Mouse (Mus musculus): Measurements from ENCODE around the gene Med13l.

Gene Med13l

DNA sequence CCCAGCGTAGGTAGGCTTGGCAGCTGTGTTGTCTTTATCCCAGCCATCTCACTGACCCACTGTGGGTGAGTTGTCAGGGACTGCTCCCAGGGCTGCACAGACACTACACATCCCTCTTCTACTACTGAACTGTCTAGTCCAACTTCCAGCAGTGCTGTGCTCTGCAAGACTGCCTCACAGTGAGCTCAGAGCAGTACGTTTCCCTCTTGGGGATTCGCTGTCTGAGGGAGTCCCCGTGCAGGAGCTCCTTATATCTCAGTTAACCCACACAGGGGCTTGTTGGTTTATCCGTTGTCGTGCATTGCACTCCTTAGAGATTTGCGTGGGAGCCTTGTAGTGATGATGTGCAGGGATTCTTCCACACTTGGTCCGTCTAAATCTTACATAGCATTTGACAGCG is 144.5 kb downstream of the Med13l start:
- no peak for DNase-seq

DNA sequence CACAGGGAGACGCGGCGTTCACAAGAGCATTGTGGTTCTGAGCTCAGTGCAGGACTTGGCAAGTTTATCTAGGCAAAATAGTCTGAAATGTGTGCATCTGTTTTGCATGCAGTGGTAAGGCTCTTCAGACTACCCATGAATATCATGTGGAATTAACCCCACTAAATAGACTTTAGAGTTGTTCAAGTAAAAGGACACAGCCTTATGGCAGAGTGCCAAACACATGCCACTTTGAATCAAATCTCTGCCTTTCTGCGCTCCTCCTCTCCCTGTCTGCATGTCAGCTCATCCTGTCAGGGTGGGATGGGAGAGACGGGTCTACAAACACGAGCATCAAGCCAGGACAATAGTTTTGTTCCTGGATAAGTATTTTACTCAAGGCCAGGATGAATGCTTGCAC is 145.5 kb downstream of the Med13l start:
- no peak for DNase-seq

DNA sequence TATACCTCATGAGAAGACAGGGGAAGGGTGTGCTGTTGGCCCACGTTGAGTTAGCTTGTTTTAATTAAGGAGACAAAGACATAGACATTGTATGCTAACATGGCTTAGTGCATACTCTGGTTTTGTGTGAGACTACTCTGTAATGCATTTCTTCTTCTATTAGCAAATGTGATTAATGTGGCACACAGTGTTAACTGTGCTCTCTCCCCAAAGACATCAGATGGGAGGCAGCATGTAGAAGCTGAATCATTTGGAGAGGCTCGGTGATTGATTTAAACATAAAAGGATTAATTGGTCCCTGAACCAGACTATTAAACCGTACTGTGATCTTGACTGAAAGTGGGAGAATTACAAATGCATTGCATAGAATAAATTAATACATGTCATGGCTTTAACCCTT is 145.9 kb downstream of the Med13l start:
- no peak for DNase-seq

DNA sequence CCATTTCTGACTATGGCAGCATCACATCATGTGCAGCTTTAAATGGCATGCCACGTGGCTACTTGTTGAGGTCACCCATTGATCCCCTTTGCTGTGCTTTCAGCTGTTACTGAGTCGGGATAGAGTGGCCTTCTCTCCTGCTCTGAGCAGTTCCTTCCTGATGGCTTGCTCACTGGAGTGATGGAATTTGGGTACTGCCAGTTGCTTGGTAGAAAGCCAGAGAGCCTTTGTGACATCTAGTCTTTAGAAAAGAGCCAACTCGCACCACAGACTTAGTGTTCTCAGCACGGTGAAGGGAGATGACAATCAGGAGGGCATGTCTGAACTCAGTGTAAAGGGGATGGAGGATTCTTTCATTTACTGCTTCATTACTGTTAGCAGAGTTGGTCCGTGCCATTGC is 147.0 kb downstream of the Med13l start:
- DNase-seq: no peak

DNA sequence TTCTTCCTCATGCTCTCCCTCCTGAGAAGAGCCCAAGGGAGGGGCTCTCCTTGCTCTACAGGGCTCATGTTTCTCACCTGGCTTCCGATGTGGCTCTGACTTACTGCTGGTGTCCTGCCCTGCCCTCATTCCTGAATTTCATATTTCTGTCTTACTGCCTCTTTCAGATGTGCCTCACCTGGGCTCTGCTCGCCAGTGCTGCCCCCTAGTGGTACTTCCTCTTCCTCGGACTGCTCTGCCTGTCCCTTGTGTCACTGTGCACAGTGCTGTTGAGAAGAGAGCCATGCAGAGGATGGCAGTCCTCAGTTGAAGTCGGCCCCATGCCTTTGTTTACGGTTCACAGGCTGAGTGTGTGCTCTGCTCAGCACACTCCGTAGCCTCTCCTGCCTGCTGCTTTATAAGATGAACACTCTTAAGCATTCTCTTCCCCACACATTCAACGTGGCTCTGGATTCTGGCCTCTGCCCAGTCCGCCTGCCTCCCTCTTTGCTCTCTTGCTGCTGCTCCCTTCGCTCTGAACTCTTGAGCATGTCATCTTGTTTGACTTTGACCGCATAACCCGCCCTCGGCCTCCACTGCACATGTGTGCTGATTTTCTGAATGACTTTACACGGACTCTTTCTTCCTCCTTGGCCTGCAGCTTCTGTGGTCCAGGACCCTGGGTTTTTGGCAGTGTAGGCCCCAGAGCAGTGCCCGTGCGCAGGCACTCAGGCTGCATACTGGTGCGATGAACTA is 147.9 kb downstream of the Med13l start:
- DNase-seq: peak; percentile 86

DNA sequence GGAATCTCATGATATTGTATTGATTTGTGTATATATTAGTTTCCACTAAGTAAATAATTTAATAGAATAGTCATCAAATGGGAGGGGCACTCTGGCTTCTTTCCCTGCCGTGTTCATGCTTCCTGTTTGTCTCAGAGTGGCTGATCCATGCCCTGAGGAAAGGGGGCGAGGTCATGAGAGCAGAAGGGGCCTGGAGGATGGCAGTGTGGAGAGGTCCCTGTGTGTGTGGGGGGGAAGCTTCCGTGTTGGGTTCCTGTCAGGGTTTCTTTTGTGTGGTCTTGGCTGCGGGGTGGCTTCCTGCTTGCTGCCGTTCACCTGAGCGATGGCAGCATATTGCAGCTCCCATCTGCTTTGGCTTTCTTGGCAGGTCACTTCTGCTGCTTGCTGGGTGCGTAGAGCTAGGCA is 149.4 kb downstream of the Med13l start:
- DNase-seq: peak; percentile 78

DNA sequence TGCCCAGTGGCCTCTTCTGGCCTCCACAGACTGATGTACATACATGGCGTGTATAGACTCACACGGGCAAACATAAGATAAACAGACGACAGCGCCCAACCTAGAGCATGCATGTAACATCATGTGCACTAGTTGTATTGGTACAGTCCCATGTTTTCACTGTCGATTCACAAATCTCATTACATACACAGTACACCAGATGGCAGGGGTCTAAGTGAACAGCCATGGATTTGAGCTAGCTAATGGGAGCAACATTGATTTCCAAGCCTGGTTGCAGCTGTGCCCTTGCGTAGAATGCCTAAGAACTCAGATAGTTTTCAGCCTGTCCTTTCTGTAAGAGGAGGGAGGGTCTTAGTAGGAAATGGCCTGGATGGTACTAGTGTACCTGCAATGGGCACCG is 155.0 kb downstream of the Med13l start:
- no peak for DNase-seq

DNA sequence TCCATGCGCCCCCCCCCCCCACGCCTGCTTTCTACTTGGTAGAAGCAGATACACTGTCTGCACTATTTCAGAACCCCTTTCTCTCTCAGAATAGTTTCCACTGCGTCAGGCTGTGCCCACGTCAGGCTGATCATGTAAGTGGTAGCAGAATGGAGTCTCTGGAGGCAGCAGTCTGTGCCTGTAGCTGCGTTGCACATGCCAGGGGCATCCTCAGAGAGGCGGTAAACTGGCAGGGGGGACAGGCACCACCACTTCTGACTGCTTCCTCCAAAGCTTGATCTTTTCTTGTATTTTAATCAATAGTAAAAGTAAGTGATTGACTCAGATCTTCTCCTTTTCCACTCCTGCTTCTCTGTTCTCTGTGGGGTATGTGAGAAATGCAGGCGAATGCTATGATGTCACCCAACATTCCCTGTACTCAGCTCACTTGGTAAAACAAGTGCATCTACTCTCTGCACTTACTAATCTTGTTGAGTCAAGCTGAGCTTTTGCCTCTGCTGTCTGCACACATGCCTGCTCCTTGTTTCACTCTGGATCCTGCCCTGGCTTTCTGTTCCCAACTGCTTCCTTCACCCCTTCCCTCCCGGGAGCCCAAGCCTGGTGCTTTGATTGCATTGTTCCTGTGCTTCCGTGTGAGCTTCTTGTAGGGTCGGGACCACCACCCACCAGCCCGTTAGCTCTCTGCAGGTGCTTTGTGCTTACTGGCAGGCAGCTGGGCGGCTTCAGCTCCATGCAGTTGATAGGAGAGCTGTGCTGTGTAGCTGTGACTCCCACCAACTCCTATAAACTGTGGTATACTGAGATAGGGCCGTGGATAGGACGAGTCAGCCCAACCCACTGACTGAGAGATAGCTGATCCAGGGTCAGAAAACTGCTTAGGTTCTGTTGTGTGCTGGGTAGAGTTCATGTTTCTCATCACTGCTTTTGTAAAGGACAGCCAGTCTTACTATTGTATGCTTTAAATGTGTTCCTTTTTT is 156.1 kb downstream of the Med13l start:
- no peak for DNase-seq

DNA sequence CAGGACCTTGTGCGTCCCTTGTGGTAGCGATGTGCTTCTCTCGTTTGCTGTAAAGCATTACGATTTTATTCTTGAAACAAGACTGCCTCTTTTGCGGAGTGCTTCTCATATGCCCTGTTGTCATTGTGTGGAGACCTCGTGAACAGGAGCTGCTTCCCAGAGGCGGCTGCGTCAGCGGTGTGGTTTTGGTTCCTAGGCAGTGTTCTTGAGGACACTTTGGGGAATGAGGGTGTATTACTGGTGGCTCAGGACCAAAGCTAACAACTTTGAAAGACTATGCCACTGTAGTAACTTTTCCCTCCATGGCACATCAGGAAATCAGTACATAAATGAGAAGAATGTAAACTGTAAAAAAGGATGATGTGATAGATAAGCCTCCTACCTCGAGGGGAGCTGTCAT is 157.0 kb downstream of the Med13l start:
- DNase-seq: peak; percentile 52

DNA sequence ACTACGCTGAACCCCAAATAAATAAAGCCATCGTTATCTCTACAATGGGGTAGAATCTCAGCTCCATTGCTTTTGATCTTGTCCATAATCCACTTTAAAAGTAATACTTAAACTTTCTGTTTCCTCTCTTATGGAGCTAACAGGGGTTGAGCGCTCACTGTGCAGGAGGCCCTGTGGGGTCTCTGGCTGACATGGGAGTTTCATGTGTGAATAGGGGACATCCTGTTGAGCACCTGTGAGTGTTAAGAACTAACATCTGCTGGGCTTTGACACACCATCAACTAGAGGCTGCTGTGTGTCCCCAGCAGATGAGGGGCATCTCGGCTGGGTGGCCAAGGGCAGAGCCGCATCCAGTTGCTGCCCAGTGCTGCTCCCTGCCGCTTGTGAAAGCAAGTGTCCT is 157.6 kb downstream of the Med13l start:
- DNase-seq: no peak

DNA sequence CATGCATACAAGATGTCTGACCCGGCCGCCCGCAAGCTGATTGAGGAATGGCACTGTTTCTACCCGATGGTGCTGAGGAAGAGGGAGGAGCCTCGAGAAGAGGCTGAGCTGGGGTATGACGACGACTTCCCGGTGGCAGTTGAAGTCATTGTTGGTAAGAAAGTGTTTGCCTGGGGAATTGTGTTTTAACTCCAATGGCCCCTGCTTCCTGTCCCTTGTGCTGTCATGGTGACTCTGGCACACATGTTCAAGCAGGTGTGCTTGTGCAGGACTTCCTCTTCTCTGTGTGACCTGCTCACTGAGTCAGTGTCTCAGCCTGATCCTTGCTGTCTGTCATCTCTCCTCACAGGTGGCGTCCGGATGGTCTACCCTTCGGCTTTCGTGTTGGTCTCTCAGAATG is 160.9 kb downstream of the Med13l start:
- no peak for DNase-seq

DNA sequence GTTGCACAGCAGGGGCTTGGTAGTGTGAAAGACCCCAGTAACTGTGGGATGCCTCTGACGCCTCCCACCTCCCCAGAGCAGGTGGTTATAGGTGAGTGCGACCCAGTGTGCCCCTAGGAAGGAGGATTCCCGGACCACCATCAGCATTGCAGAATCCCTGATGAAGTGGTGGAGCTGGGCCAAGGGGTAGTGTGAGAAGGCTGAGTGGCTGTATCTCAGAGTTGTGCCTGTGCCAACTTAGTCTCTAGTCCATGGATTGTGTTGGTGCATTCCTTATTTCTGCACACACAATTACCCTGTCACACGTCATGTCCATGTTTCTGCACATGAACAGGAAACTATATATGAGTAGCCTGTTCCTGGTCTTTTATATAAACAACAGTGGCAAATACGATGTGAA is 161.4 kb downstream of the Med13l start:
- DNase-seq: no peak

DNA sequence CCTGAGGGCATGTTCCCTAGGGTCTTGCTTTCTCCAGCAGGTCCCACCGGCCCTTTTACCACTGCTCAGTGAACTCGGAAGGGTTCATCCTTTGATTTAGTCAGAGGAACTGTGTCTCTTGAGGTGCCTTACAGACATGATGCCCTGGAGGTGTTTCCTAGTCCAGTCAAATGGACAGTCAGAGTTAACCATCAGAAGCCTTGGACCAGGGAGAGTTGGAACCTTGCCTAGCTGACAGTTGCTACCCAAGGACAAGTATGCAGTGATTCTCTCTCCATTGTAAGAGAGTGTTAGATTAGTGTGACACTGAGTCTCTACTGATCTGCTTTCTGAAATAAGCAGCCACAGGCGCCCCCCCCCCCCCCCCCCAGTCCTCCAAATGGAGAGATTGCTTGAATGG is 162.0 kb downstream of the Med13l start:
- DNase-seq: no peak

DNA sequence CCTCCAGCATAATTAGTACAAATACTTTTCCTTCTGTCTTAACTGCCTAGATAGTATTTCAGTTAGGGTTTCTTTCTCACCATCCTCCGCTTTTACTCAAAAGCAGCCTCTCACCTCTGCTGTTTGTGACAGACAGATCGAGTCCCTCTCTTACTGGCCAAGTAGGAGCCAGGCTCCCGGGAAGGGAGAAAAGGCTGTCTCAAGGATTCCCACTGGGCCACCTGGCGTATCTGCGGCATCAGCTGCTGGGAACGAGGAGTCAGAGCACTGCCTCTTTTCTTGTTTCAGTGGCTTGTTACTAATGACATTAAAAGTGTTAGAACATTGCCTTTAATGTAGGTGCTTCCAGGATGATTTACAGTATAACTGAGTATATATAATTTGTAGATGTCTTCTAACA is 164.9 kb downstream of the Med13l start:
- DNase-seq: no peak

DNA sequence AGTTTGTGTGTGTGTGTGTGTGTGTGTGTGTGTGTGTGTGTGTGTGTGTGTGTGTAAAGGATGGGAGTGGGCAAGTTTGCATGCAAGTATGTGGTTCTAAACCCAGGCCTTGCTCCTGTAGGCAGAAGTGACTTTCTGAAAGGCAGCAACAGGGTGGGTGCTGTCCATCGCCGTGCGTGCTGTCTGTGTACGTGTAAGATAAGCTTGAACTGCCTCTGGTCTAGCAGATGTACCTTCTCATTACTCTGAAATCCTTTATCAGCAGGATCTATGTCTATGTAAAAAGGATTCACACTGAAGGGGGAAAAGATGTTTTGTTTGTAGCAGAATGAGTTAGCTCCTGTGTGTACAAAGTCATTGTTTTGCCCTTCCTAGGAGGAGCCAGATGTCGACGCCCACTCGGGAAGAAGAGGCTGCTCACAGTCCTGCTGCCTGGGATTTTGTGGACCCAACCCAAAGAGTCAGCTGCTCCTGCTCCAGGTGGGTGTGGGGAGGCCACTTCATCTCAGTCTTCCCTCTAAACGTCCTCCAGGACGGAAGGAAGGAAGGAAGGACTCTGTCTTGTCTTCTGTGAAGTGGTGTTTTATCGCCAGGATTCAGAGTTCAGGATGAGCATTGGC is 165.5 kb downstream of the Med13l start:
- peak; percentile 56 for DNase-seq

DNA sequence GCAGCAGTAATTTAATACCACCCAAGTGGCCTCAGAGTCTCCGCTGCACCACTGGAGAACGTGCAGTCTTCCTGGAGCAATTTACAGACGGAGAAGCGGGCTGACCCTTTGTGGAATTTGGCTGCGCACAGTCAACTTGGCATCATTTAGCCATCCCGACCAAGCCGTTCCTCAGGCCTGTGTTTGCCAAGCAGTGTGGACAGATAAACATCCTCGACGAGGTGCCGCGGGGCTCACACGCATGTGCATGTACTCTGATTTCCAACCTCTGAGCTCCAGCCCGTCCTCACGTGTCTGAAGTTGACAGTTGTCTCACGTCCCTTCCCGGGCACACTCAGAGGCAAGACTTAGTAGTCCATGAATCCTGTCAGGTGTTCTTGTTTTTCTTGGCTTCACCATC is 166.9 kb downstream of the Med13l start:
- DNase-seq: no peak

DNA sequence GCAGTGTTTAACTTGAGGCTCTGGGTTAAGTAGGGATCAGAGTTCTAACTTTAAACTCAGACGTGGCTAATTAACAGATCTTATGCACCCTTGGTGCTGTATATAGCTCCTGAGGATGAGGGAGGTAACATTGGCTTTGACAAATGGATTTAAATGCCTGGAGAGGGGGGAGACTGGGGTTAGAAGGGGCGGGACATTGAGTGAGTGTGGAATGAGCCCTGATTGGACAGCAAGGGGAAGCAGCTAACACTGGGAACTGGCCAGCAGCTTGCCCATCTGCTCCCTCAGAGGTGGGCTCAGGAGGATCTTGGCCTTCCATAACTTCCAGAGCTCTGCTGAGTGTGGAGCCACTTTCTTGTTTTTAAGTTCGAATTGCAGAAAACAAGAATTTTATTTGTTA is 171.7 kb downstream of the Med13l start:
- no peak for DNase-seq

DNA sequence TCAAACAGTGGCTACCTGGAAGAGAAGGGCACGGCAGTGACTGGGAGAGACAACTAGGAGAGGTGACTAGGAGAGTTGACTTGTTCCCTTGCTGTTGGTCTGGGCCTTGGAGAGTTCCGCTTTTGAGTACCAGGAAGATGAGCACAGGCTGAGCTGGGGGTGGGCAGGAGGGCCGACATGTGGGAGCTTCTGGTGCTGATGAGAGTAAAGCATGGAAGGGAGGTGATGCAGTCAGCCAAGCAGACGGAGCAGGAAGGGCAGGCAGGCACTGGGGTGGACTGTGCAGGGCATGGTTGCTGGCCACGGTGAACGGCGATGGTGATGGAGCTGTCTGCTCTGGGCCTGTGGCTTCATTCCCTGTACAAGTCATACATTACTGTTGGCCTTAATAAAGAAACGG is 172.2 kb downstream of the Med13l start:
- DNase-seq: no peak

DNA sequence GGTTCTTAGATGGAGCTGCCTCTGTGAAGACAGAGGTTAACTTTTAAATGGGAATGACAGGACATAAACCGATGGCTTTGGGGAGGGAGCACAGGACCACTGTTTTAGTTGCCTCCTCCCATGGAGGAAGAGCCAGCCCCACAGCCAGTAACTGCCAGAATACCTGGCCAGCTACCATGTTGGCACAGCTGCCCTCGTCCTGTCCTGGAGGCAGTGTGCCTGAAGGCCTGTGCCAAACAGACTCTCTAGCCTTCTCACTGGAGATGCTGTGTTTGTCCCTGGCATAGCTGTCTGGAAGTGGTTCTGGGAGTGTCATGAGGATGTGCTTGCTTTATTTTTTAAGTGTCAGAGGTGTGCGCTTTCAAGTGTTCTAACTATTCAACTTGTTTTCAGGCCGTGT is 173.1 kb downstream of the Med13l start:
- DNase-seq: no peak

DNA sequence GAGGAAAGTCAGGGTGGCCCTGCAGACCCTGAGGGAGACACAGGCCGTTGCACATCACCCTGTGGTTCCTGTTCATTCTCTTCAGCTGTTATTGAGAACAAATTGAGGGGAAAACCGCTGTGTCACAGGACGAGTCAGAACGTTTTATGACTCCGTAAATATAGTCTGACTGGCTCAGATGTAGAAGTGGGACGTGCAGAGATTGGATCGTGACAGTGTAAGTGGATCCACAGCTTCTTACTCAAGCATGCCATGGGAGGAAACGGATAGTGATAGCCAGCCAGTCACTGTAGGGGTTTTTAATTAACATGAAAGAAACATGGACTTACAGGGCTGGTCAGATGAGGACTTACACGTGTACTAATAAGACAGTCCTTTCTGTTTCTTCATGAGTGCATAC is 174.0 kb downstream of the Med13l start:
- DNase-seq: no peak

DNA sequence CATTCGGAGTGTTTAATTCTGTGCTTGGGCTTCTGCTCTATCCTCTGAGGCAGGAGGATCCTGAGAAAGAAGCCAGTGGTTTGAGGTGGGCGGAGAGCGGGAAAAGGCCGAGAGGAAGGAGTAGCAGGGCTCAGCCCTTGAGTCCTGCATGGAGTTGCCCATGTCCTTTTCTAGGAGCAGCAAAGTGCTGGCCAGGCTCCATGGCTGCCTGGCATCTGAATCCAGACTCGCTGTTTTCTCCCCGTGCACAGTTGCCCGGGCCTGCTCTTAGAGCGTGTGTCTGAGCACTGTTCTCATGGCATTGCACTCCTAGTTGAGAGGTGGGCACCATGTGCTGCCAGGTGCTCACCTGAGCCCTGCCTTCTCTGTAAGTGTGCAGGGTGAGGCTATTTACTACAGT is 175.3 kb downstream of the Med13l start:
- no peak for DNase-seq

DNA sequence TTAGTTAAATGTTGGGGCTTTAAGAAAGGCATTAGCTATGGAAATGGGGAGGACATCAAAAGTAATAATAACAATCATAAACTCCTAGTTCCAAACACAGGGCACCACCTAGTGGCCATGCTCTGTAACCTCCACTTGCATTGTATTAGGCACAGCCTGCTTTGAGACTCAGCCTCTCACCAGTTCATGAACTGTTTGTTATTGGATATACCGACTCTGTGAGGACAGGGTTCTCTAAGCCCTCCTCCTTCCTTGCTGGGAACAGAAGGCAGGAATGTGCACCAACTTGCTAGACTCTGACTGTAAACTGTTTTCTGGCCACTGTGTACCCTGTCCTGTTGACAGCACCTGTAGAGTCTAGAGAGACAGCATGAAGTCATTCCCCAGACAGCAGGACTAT is 177.1 kb downstream of the Med13l start:
- DNase-seq: peak; percentile 86

DNA sequence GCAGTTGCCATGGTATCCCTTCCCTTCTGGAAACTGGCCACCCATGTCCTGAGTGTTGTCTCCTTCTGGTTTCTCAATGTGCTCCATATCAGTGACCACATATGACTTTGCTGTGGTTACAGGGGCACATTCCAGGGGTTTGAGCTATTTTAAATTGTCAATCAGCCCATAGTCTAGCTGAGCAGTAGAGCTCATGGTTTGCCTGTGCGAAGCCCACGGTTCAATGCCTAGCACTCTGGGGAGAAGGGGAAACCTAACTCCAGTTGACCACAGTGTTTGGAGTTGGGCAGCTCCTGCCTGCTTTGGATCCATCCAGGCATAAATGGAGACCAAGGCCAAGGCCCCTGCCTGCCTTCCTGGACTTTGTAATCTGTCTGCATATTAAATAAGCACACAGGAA is 182.6 kb downstream of the Med13l start:
- DNase-seq: no peak

DNA sequence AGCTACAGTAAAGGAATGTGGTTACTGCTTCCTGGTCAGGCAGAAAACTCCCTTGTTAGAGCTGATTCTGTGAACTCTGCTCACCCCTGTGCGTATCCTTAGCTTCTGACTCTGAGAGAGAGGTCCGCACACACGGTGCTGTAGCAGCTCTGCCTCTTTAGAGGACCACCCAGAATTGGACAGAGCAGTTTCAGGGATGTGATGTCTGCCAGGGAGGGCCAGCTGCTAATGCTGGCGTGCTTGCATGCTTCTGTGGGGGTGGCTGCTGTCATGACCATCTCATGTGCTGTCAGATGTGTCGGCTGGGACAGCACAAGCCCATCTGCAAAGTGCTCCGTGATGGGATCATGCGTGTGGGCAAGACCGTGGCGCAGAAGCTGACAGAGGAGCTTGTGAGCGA is 186.5 kb downstream of the Med13l start:
- DNase-seq: no peak

Data from lung, postnatal 36 days (tissue).